Mouse (Mus musculus) liver, adult 2 months (tissue): ENCODE measurements around the gene Synpr. TPM values are rescaled to one million over a fixed set of nuclear protein-coding genes. Genes with fewer than 3 reads are reported as not detected.

Experiments
- DNase-seq: peaks from one replicate; pipeline ENCODE4 v3.0.0-alpha.2; 2011; ENCODE audit warnings: low read depth, low spot score; ENCODE audit errors: extremely low read depth
- H3K27ac ChIP-seq: fragments of 200-500 bp; replicated peaks from 2 replicates; pipeline ENCODE4 v1.5.1; 2012; ENCODE audit warnings: low read depth, mild to moderate bottlenecking, control low read depth, inconsistent platforms, low read length; ENCODE audit not compliant: insufficient read depth
- H3K27me3 ChIP-seq: fragments of 200-500 bp; 2 replicates; pipeline ENCODE4 v1.6.1; 2012; ENCODE audit warnings: mild to moderate bottlenecking, moderate library complexity, low read length, inconsistent platforms; ENCODE audit not compliant: control insufficient read depth, insufficient read depth
- H3K36me3 ChIP-seq: fragments of 200-500 bp; 2 replicates; pipeline ENCODE4 v1.6.1; 2012; ENCODE audit warnings: low read length, inconsistent platforms; ENCODE audit not compliant: control insufficient read depth, insufficient read depth
- H3K4me1 ChIP-seq: fragments of 200-500 bp; 2 replicates; pipeline ENCODE4 v1.6.1; 2011; ENCODE audit warnings: low read length; ENCODE audit not compliant: control insufficient read depth, insufficient read depth
- H3K4me3 ChIP-seq: fragments of 200-500 bp; 2 replicates; pipeline ENCODE4 v1.5.1; 2011; ENCODE audit warnings: low read depth, mild to moderate bottlenecking, control low read depth, low read length, moderate library complexity; ENCODE audit not compliant: insufficient read depth
- H3K79me2 ChIP-seq: fragments of 200-500 bp; 2 replicates; pipeline ENCODE4 v1.6.1; 2012; ENCODE audit warnings: inconsistent platforms, mild to moderate bottlenecking, low read length, moderate library complexity; ENCODE audit not compliant: control insufficient read depth, insufficient read depth
- H3K9ac ChIP-seq: fragments of 200-500 bp; 2 replicates; pipeline ENCODE4 v1.6.1; 2012; ENCODE audit warnings: low read depth, mild to moderate bottlenecking, control low read depth, inconsistent platforms, low read length
- CTCF ChIP-seq: fragments of 200-500 bp; IDR thresholded peaks from 2 replicates; pipeline ENCODE4 v1.5.1; 2011; ENCODE audit warnings: low read depth, low read length, control low read depth
- POLR2A ChIP-seq: fragments of 200-500 bp; IDR thresholded peaks from 2 replicates; pipeline ENCODE4 v1.6.1; 2011; ENCODE audit warnings: low read length, control low read depth; ENCODE audit not compliant: insufficient read depth; ENCODE audit errors: extremely low read depth
- WGBS: fragments of 180-500 bp; shearing (Covaris S2); methylation state at CpG from one replicate; pipeline ENCODE4 v1.1.7; 2018; 5-methylcytosine and 5-hydroxymethylcytosine counted together
- polyA plus RNA-seq: library from polyadenylated mRNA; depleted of rRNA; stranded (reverse); fragments of >200 nt; gene quantifications from 2 replicates; pipeline ENCODE4 v1.2.3, GENCODE M21; 2012
- total RNA-seq: library from RNA; depleted of rRNA; stranded (reverse); fragments of >200 nt; gene quantifications from 2 replicates; pipeline ENCODE4 v1.2.3, GENCODE M21; 2014

Gene Synpr
- total and polyA plus RNA-seq, 2 experiments = not detected

- TF ChIP-seq CTCF (no peak), POLR2A (no peak)
- 78% methylated on average over 2 of the region's 2 CpGs for WGBS
- no peak for DNase-seq
These were observed 367.1 kb downstream of the Synpr start for GRCm38 (mm10) chr14:13651541-13652298.

More at GRCm38 (mm10) chr14:13651541-13652298, 367.1 kb downstream of the Synpr start:
- Histone ChIP-seq H3K9ac (no peak overlapping the region), H3K4me1 (no peaks in the 10 kb centered on the region), H3K79me2 (no peaks in the 10 kb centered on the region), H3K36me3 (no peaks in the 10 kb centered on the region), H3K27ac (no peak overlapping the region), H3K27me3 (no peaks in the 10 kb centered on the region), H3K4me3 (no peak overlapping the region)
